Mouse (Mus musculus): Measurements from ENCODE around the gene Rpgr.

- 0 out of 2 replicates have a peak, but pooled peaks have one; percentile 17 for TF ChIP-seq POLR2A (IDR thresholded peaks at IDR 0.05; ENCODE audit: low read depth, low read length)
- TF ChIP-seq CTCF (IDR thresholded peaks at IDR 0.05; ENCODE audit: borderline replicate concordance, insufficient read depth, low read length): no peak
Measured at GRCm38 (mm10) chrX:10105475-10105874, 111.2 kb downstream of the Rpgr start.

All from embryonic fibroblast, embryonic 13.5 days (primary cell).